Mouse (Mus musculus) spleen, postnatal 4 days (tissue): ENCODE data around the gene Prkcd.

Source experiments
- DNase-seq, 2 experiments: peaks; one replicate each; pipeline ENCODE4 v3.0.0; 2022; ENCODE audit warnings: low spot score in 2 of 2

The Prkcd gene

GRCm38 (mm10) chr14:30575791-30576190, 50.2 kb downstream of the Prkcd start:
- DNase-seq, result no peak

GRCm38 (mm10) chr14:30573983-30574584, 51.9 kb downstream of the Prkcd start:
- DNase-seq, result peak; percentile 78 to 91

DNA sequence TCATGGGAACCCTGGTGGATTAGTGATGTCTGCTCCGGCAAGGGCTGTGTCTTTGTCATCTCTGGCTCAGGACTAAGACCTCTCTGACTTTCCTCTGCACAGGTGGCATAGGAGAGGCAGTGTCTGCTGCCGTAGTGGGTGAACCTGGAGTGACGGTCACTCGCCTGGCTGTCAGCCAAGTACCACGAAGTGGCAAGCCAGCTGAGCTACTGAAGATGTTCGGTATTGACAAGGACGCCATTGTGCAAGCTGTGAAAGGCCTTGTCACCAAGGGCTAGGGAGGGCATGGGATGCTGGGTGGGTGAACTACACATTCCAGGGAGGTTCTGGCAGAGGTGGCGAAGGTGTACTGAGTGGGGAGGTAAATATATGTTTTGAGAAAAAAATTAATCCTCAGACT, 52.8 kb downstream of the Prkcd start:
- no peak for DNase-seq

GRCm38 (mm10) chr14:30572253-30572652, 53.8 kb downstream of the Prkcd start:
- DNase-seq, result no peak

DNA sequence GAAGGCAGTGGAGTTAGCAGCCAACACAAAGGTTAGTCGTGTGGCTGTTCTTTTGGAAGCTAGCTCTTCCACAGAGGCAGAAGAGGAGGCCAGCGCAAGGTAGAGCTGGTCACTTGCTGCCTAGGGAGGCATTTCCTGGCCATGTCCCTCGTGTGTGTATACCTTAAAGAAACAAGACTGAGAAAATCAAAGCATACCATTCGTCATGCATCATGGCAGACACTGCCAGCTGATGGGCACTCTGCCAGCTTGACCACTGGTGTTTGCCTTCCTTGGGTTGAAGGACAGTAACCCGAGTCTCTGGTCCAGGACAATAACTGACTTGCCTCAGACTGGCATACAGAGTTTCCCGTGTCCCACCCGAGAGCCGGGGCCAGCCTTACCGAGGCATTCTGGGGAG, 55.7 kb downstream of the Prkcd start:
- DNase-seq, result no peak

- no peak for DNase-seq
Observed at GRCm38 (mm10) chr14:30568016-30568415, 58.0 kb downstream of the Prkcd start.

DNA sequence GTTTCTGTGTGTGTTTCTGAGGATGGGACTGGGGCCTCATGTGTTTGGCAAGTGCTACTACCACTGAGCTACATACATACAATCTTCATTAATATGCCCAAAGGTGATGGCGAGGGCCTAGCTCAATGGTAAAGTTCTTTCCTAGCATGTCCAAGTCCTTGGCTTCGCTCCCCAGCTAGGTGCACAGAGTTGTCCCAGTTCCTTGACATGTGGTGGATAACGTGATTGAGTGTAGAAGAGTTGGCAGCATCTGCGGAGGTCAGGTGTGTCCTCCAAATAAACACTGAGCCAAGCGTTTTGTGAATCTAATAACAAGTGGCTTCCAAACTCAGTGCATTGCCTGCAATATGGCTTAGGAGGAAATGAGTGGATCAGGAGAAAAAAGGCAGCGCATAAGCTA, 59.7 kb downstream of the Prkcd start:
- no peak for DNase-seq

- DNase-seq, result peak; percentile 70 to 83
Observed at GRCm38 (mm10) chr14:30564451-30564850, 61.6 kb downstream of the Prkcd start.

GRCm38 (mm10) chr14:30562343-30562742, 63.7 kb downstream of the Prkcd start:
- DNase-seq, result no peak

DNA sequence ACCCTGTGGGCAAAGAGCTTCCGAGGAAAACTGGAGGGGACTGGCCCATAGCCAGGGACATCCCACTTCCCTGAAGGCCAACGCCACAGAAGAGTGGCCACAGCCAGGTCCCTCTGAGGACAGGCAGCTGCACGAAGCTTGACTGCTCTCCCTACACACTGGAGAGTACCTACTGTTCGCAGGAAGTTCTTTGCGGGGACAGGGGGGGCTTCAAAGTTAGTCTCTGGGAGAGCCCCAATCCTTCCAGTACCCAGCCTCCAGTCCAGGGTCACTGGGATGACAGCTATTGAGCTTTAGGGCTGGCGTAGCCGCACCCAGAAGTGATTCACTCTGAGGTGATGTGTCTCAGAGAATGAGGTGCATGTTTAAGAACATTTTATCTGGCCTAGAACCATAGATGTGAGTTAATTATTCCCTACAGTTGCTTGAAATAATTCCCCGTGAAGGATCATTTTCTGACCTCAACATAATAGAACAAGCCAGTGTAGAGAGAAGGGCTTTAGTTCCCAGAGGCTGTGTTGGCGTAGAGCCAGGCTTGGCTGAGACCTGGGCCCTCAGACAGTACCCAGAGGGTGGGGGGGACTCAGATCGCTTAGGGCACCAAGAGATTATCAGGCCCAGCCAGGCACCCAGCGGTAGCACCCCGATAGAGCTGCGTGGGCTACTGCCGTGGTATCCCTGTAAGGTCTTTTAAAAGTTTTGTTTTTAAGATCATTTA, 64.4 kb downstream of the Prkcd start:
- peak; percentile 81 to 87 for DNase-seq

DNA sequence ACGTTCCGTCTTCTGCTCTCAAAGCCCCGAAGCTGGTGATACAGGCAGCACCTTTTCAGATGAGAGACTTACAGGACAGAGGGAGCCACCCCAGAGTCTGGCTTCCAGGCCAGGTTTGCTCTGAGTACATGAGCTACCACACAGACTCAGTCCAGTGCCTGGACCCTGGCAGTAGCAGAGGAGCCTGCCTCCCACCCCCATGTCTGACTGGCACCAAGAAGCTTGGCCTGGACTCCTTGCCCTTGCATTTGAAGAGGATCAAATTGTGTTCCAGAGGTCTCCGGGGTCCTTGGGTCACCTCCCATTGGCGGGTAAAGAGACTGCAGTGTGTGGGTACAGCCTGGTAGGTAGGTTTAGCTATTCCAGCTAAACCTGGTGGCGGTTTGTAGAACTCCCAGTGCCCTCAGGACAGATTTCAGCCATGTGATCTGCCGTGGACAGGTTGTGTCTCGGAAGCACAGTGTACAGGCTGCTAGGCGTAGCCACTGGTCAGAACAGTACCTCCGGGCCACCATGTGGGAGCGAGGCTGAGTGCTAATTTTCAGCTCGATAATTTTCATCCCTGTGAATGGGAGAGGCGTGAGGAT, 65.1 kb downstream of the Prkcd start:
- peak in 1 of 2 experiments; percentile 58 for DNase-seq

DNA sequence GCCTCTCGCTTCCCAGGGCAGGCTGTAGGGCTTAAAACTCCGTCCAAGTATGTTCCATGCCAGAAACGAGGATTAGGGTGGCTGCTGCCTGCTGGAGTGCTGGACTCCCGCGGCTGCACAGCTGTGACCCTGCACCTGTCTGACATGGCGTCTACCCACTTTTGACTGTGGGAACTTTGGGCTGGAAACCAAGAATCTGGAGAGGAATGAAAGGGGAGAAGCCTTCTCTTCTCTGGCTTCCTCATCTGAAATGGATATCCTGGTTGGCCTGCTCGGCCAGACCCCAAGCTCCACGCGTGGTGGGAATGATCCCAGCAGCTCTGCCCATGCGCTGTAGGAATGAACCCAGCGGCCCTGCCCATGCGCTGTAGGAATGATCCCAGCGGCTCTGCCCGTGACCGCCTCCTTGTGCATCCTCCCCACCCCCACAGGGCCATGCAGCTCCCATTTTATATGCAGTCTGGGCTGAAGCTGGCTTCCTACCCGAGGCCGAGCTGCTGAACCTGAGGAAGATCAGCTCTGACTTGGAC, 66.6 kb downstream of the Prkcd start:
- DNase-seq, result peak in 1 of 2 experiments; percentile 62

GRCm38 (mm10) chr14:30557730-30558129, 68.3 kb downstream of the Prkcd start:
- peak in 1 of 2 experiments; percentile 57 for DNase-seq

- no peak for DNase-seq
Observed at GRCm38 (mm10) chr14:30556651-30557050, 69.4 kb downstream of the Prkcd start.

GRCm38 (mm10) chr14:30553185-30553584, 72.8 kb downstream of the Prkcd start:
- DNase-seq, result peak in 1 of 2 experiments; percentile 70

- DNase-seq, result no peak
Observed at GRCm38 (mm10) chr14:30551981-30552380, 74.0 kb downstream of the Prkcd start.

DNA sequence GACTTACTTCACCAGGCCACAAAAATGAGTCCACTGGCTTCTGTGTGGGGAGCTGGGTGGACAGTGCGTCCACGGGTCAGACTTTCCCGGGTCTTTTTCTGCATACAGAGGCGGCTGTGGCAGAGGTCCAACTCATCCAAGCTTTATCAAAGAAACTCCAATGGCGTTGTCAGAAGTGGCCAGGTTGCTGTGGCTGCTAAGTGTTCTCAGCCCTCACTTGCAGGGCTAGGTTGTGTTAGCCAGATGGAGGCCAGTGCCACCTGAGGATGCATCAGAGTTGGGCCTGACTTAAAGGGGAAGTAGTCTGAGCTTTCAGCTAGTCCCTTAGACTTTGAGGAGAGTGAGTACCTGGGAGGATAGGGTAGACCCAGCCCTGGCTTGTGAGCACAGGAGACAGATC, 74.5 kb downstream of the Prkcd start:
- peak in 1 of 2 experiments; percentile 70 for DNase-seq

- DNase-seq, result no peak
Observed at GRCm38 (mm10) chr14:30550232-30551070, 75.6 kb downstream of the Prkcd start.

GRCm38 (mm10) chr14:30549777-30550149, 76.2 kb downstream of the Prkcd start:
- DNase-seq, result peak; percentile 50 to 77

- DNase-seq, result peak; percentile 98 to 99
Observed at GRCm38 (mm10) chr14:30548965-30549776, 76.8 kb downstream of the Prkcd start.

DNA sequence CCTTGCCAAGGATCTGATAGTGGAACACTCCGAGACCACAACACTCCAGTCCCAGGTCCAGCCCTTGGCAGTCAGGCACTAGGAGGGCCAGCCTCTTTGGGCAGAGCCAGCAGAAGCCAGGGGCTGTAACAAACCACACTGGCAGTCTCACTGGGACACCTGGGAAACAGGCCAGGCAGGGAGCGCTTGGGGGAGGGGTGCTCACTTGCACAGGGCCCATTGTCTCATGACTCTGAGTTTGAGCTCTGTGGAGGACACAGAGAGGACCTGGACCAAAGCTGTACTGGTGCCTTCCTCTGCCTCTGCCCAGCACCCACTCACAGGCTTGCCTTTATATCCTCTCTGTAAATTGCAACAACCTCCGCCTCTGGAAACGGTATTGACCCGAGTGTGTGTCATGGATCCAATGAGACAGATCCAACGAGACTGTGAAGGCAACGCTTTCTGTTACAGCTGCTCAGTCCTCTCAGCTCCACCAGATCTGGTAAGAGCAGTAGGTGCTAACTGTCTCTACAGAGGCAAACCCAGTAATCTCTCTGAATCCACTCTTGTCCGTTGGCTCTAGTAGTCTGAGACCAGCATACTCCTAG, 77.8 kb downstream of the Prkcd start, which contains the start of gene Tkt:
Gene Tkt (plus strand): TSS at position 229 of the 590 bp plus-strand sequence.
- DNase-seq, result peak; percentile 35 to 72
